Mouse (Mus musculus) megakaryocyte, embryonic 14.5 days (primary cell): Measurements from ENCODE around the gene Acot2.

Source experiments
- FLI1 ChIP-seq: IDR thresholded peaks from 2 replicates; pipeline ENCODE4 v1.6.1; 2012; ENCODE audit warnings: low read length, inconsistent platforms, mixed read lengths
- GATA1 ChIP-seq: IDR thresholded peaks from 3 replicates; pipeline ENCODE4 v1.6.1; 2012; ENCODE audit warnings: mixed read lengths, low read length, inconsistent platforms, borderline replicate concordance

GRCm38 (mm10) chr12:84042248-84042647 lies 54.6 kb downstream of the Acot2 start:
- TF ChIP-seq GATA1 (no peak), FLI1 (no peak)
